Mouse (Mus musculus) brain, embryonic 14.5 days (tissue): ENCODE measurements around the gene Sipa1l3. TPM values are rescaled to one million over a fixed set of nuclear protein-coding genes. Genes with fewer than 3 reads are reported as not detected.

Experiments used
- DNase-seq: peaks from one replicate; pipeline ENCODE4 v3.0.0-alpha.2; 2011; ENCODE audit warnings: low read depth
- CTCF ChIP-seq: fragments of 200-500 bp; IDR thresholded peaks from 2 replicates; pipeline ENCODE4 v1.5.1; 2012; ENCODE audit warnings: inconsistent platforms, mild to moderate bottlenecking, moderate library complexity, borderline replicate concordance; ENCODE audit not compliant: insufficient read depth, insufficient read length; ENCODE audit errors: extremely low read depth
- POLR2A ChIP-seq: fragments of 200-500 bp; IDR thresholded peaks from 2 replicates; pipeline ENCODE4 v1.6.1; 2012; ENCODE audit warnings: mild to moderate bottlenecking, inconsistent platforms, borderline replicate concordance; ENCODE audit not compliant: poor library complexity, insufficient read depth, insufficient read length, severe bottlenecking; ENCODE audit errors: extremely low read depth
- polyA plus RNA-seq: library from polyadenylated mRNA; depleted of rRNA; stranded (reverse); fragments of >200 nt; gene quantifications from 2 replicates; pipeline ENCODE4 v1.2.3, GENCODE M21; 2012

Sipa1l3 gene
- polyA plus RNA-seq, 1 experiment = 49.4 TPM

DNA sequence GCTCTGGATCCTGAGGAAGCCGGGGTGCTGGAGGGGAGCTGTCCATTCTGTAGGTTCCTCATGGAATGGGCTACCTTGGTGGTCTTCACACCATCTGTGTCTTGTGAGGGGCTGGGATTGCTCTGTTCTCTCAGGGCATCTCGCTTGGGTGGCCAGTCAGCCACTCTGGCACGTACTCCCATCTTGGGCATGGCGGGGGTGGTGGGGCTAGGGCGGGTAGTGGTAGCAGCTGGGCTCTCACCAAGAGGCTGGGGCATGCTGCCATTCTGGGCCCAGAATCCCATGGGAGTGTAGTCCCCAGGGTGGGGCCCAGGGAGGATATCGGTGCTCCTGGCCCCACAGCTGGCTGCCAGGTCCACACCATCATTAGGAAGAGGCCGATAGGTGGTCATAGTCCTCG is 118.0 kb downstream of the Sipa1l3 start:
- no peak for TF ChIP-seq POLR2A
- TF ChIP-seq CTCF = no peak
- DNase-seq = no peak

DNA sequence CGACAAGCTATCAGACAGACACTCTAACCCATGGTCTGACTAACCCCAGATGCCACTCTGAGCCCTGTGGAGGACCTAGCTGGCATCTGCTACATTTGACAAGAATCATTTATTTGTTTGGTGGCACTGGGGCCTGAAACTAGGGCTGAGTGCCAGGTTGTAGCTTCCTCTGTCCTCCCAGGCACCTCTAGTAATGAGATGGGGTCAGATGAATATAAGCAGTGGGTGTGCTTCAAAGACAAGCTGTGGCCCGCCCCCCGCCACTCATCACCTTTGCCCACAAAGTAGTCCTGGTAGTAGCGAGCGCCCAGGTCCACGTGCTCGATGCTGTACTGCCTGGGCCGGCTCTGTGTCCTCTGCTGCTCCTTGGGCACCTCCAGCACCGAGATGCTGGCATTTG is 119.4 kb downstream of the Sipa1l3 start:
- TF ChIP-seq CTCF = no peak
- TF ChIP-seq POLR2A = no peak
- DNase-seq = no peak

DNA sequence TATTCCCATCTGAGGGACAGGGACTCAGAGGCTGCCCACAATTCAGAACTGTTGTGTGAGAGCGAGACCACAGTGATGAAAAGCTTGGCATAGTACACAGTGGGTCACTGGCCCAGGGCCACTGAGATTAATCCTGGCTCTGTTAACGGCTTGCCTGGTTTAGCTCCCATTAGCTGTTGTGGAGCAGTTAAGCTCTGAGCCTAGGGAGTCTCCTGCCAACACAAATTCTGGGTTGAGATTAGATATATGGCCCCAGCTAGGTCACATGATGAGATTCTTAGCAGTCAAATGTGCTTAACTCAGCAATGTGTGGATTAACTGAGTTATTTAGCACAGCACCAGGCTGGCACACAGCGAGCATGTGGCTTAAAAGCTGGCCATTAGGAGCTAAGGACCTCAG is 121.0 kb downstream of the Sipa1l3 start:
- peak; percentile 47 for DNase-seq
- TF ChIP-seq POLR2A (no peak), CTCF (no peak)

DNA sequence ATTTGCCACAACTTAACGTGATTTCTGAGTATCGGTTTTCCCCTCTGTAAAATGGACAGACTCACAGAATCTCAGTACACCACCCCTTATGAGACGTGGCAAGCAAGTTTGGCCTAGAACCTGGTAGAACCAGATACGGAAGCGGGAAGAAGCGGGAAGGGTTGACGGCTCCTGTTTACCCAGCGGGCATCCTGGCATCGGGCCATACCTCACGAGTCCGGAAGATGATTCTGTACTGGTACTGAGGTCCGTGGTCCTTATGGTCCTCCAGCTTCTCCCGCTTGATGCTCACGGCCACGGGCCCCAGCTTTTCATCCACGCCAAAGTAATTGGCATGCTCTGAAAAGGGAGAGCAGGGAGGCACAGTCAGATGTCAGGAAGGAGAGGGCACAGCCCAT is 121.5 kb downstream of the Sipa1l3 start:
- DNase-seq = no peak

DNA sequence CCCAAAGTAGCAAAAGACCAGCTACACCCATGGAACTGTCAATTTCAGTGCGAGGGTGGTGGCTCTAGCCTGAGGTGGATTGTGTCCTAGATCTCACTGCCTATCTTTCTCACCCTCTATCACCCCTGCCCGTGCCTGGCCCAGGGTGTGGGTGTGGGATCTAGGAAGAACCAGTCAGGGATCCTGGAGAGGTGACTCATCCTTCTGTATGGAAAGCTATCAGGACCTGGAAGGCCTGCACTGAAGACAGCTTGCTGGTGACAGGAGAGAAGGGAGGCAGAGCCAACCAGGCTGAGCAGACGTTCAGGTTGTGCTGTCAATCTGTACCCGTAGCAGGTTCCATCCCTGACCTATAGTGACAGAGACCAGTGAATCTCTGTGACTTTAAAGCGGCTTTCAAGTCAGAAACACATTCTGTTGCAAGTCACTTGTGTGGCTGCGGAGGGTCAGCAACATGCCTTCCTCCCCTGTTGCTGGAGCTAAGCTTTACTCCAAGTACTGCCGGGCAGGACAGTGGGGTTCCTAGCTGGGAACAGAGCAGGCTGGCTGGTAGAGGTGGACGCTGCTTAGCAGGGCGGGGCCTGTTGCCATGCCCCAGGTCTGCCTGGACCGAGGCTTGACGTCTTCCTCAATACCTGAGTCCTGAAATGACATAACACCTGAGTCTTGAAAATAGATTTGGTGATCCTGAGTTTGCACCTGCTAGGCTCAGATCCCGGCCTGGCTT is 122.1 kb downstream of the Sipa1l3 start:
- TF ChIP-seq CTCF = no peak
- TF ChIP-seq POLR2A = no peak
- DNase-seq = no peak

More for the DNA sequence above, 121.5 kb downstream of the Sipa1l3 start:
- TF ChIP-seq POLR2A (no peak), CTCF (no peak)

DNA sequence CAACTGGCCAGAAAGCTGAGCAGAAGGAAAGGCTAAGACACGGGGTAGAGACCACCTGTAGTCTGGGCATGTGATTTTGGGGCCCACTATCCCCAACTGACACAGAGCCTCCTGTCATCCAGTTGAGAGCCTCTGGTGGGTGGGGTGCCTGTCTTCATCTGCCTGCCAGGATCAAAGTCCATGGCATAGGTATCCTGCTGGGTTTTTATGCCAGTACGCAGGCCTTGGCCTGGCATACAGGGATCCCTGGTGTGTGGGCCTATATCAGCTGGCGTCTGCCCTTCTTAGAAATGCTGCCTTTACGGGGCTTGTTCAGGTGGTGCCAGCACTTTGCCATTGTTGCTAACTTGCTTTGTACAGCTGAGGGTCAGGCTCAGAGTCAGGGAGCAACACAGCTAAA is 123.3 kb downstream of the Sipa1l3 start:
- no peak for DNase-seq
- TF ChIP-seq CTCF (no peak), POLR2A (no peak)

DNA sequence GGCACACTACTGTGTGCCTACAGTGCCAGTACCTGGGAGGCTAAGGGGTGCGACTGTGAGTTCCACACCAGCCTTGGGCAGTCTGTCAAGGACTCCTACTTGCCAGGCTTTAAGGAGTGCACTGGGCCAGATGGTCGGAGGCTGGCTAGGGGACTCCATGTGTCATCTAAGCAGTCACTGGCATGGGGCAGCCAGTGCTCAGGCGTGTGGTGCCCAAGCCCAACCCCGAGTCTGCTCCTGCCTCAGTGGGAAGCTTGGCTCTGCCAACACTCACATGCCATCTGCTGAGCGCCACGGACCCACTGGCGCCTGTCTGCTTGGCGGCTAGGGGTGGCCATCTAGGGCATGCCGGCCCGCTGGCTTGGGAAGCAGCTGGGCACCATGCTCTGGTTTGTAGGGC is 125.1 kb downstream of the Sipa1l3 start:
- TF ChIP-seq CTCF (no peak), POLR2A (no peak)
- DNase-seq = peak; percentile 66

DNA sequence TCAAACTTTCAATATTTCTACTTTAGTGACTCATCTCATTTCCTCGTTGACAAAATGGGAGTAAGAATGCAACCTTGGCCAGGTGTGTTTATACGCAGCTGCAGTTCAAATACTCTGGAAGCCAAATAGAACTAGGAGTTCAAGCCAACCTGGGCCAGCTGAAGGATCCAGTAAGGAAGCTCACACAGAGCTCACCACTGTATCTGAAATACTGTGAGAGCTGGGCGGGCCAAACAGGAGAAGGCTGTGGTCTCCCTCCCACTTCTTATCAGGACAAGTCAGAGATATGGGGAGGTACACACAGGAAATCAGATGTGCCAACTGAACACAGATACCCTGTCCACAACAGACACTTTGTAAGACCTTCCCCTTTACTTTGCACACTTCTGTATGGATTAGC is 125.6 kb downstream of the Sipa1l3 start:
- TF ChIP-seq POLR2A = no peak
- TF ChIP-seq CTCF = no peak
- DNase-seq = no peak

DNA sequence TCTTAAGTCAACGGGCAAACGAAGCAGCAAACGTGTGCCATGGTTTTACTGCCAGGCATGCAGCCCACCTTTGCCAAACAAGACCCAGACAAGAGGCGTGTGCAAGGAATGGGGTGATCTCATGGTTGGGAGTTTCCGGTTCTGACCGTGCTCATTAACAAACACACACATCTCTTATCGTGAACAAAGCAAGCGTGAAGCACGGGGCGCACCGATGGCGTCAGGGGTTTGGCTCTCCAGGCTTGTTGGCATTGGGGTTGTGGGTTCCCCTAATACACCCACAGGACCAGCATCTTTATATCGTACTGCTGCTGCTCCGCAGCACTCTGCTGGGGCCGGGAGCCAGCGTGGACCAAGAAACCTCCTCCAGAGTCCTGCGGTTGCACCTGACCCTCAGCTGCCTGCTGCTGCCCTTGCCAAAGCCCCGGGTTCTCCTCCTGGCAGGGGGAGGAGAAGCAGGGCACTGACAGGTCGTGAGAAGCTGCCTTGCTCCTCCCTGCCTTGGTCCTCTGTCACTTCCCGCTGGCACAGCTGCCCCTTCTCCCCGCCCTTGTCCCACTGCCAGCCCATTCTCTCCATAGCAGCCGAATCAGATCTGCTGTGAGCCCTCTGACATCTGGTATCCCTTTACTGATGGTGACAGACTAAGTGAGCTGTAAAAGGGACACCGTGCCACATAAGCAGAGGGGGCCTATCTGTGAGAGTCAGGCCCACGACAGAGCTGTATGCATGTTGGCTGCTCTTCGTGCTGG is 126.5 kb downstream of the Sipa1l3 start:
- TF ChIP-seq CTCF (no peak), POLR2A (no peak)
- peak; percentile 89 for DNase-seq

DNA sequence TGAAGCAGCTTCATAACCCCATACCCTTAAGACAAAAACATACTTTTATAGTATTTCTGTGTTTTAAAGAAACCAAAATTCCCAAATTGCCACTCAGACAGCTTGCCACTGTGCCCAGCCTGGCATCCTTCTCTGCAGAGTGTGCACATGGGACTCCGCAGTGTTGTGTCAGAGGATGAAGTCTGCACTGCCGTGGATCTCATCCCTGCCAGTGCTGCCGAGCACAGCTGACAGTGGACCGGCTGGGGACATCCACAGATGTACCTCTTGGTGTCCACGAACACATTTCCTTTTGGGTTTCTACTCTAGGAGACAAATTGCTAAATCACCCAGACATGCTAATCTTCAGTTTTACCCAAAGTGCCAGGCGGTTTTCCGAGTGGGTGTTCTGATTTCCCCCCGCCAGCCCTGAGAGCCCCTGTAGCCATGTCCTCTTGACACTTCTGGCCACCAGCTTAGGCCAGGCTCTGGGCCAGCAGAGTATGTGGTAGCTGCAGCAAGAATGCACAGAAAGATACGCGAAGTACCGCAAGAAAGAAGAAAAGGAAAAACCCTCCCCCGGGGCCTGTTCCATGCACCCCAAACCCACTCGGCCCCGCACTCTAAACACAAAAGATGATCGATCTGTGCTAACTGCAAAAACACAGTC is 127.2 kb downstream of the Sipa1l3 start:
- no peak for DNase-seq
- TF ChIP-seq CTCF = no peak
- no peak for TF ChIP-seq POLR2A

DNA sequence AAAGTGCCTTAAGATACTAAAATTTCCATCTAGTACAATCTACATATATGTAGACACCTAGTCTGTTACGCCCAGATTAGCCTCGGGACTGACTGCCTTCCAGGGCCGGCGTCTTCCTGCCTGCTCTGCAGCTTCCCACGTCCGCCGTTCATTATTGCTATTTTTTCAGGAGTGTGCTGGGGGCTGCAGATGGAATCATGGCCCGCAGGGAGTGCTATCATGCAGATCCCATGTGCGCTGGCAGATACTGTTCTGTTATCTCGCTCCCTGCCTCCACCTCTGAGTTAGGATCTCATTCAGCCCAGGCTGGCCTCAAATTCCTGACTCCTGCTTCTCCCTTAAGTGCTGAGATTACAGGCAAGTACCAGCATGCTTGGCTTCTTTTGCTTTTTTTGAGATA is 128.2 kb downstream of the Sipa1l3 start:
- TF ChIP-seq POLR2A (no peak), CTCF (no peak)
- DNase-seq = no peak

DNA sequence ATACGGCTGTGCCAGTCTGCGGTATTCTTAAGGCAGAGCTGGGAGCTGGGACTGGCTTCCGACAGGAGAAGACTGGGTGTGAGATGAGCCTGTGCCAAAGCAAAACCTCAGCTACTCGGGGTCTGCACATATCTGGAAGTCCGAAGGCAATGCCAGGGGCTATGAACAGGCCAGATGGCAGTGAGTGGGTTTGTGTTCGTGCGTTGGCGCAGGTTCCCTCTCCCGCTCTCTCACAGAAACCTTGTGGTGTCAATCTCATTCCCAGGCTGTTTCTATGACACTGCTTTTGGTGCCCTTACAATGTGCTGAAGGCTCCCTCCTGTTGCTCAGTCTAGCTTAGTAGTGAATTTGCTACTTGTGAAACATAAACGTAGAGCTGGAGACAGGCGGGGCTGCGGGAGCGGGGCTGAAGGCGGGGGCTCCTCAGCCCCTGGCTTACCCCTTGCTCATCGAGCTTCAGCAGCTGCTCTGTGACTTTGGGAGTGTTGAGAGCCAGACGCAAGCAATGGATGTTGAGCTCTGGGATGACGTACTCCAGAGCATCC is 130.8 kb downstream of the Sipa1l3 start:
- peak; percentile 82 for DNase-seq
- TF ChIP-seq POLR2A (no peak), CTCF (no peak)

DNA sequence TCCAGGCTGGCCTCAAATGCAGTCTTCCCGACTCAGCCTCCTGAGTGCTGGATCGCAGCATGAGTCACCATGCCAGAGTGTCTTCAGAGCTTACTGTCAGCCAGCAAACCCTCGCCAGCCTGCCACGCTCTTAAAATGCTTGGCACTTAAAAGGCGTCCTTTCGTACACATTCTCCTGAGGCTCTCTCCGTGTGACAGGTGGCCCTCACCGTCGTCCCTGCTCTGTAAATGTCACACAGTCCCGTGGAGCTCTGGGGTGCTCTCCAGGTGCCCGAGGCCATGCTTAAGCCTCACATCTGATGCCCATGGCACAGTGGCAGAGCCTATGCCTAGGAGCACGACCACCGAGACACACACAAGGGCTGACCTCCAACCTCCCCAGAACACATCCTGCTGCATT is 132.1 kb downstream of the Sipa1l3 start:
- no peak for TF ChIP-seq CTCF
- no peak for TF ChIP-seq POLR2A
- no peak for DNase-seq
